13 mouse cellular contexts compared by ENCODE assay signal in the genomic region with DNA sequence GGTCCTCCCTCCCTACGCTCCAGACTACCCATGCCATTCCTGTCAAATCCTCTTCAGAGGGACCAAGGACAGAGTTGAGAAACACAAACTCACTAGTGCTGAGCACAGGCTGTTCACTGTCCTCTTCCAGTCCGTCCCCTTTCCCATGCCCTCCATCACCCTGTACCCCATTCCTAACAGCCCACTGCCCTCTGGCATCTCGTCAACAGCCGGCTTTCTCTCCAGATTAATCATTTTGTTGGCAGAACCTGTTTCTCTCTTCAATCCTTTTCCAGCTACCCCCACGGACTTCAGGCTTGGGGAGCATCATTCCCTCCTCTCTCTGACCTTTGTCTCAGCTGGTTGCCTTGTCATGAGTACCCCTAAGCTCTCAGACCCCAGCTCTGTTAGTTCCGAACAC.
DNase-seq lines count a peak whose midpoint lies in the region.
"Had no signal": no experiment of that assay in that cellular context is flagged by ENCODE, and none has a peak within 500 bp of the region (broad histone marks: within the 10 kb centered on the region; RNA-seq: fewer than 3 reads in every experiment).

No protein-coding gene starts in this region.

- peak; percentile 58 to 59 for DNase-seq in cerebellum, postnatal 10 days
- DNase-seq in cerebellum, postnatal 4 days (ENCODE audit: low spot score in 2 of 2): no peak
- DNase-seq: adrenal gland, adult 2 months; adrenal gland, adult 8-10 months; adrenal gland, postnatal 10 days; adrenal gland, postnatal 14 days; adrenal gland, postnatal 25 days; adrenal gland, postnatal 36 days; B cell, adult 2 months; cerebellum, adult 11 months; cerebellum, adult 11-12 months; cerebellum, adult 18-20 months; cerebellum, adult 2 months had no signal

Comparison
In these comparisons a context has a peak if more than half of its experiments do, and no peak if none do; other contexts are left out.
1. DNase-seq: peak in cerebellum, postnatal 10 days (2 of 2); none in cerebellum, postnatal 4 days (0 of 2).